In the genomic region with DNA sequence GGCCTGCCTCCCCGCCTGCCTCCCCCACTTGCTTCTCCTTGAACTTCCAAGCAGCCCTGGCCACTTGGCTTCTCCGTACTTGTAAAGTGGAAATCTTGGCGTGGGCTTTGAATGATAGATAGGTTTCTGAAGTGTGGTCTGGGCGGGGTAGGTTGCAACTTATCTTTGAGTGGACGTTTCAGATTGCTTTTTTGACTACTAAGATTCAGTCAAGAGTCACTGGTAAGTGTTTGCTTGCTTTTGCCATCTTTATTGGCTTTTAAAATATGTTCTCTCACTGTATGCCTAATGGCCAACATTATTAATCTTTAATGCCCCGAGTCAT, we compare ENCODE assay signal across 8 mouse cellular contexts. TPM values are rescaled to one million over a fixed set of nuclear protein-coding genes. Genes with fewer than 3 reads are reported as not detected.
A peak's percentile ranks its signal among the peaks of the same experiment; 100 is the strongest.
DNase-seq lines count a peak whose midpoint lies in the region; ATAC-seq lines count a peak whose summit lies in the region.
"Had no signal": no experiment of that assay in that cellular context is flagged by ENCODE, and none has a peak within 500 bp of the region (broad histone marks: within the 10 kb centered on the region; RNA-seq: fewer than 3 reads in every experiment).

No protein-coding gene starts in this region.

- H3K9ac ChIP-seq in limb, embryonic 13.5 days = peak overlapping the region; percentile 95
- H3K9ac ChIP-seq in stomach, embryonic 15.5 days = peak overlapping the region; percentile 81

- peak overlapping the region; percentile 96 for H3K4me3 ChIP-seq in megakaryocyte, embryonic 14.5 days (replicated peaks)
- peak overlapping the region; percentile 91 for H3K4me3 ChIP-seq in limb, embryonic 13.5 days
- H3K4me3 ChIP-seq in stomach, embryonic 15.5 days (replicated peaks) = peak overlapping the region; percentile 74

- no peaks in the 10 kb centered on the region for H3K9me3 ChIP-seq in megakaryocyte, embryonic 14.5 days
- H3K9me3 ChIP-seq in limb, embryonic 13.5 days = no peaks in the 10 kb centered on the region
- H3K9me3 ChIP-seq in stomach, embryonic 15.5 days = no peaks in the 10 kb centered on the region

- WGBS in limb, embryonic 13.5 days = 0% methylated on average over 6 of the region's 6 CpGs
- WGBS in stomach, embryonic 15.5 days = 0% methylated on average over 6 of the region's 6 CpGs

- H3K4me2 ChIP-seq in limb, embryonic 13.5 days (replicated peaks) = peak overlapping the region; percentile 76
- H3K4me2 ChIP-seq in stomach, embryonic 15.5 days = peak overlapping the region; percentile 85

- DNase-seq in cerebellum, postnatal 10 days = no peak
- DNase-seq in layer of hippocampus, postnatal 14 days (ENCODE audit: low spot score in 2 of 2) = no peak
- DNase-seq: lung, adult 2 months had no signal

- peaks cover 21% of the 10 kb centered on the region for H3K36me3 ChIP-seq in megakaryocyte, embryonic 14.5 days (replicated peaks; ENCODE audit: low read length)
- peaks cover 16% of the 10 kb centered on the region for H3K36me3 ChIP-seq in limb, embryonic 13.5 days
- no peaks in the 10 kb centered on the region for H3K36me3 ChIP-seq in stomach, embryonic 15.5 days

- peak overlapping the region; percentile 85; the same call in 1 of the 2 replicates for H3K27ac ChIP-seq in limb, embryonic 13.5 days
- no peak overlapping the region for H3K27ac ChIP-seq in stomach, embryonic 15.5 days

- ATAC-seq in megakaryocyte, adult 5-6 weeks (ENCODE audit: poor library complexity, severe bottlenecking) = no peak
- 0 out of 2 replicates have a peak, but pooled peaks have one; percentile 18 for ATAC-seq in erythroblast, adult 5-6 weeks (replicated peaks; ENCODE audit: low FRiP score, poor library complexity, severe bottlenecking)
- ATAC-seq in limb, embryonic 13.5 days (ENCODE audit: low FRiP score, low read depth) = no peak
- 0 out of 2 replicates have a peak, but pooled peaks have one; percentile 6 for ATAC-seq in stomach, embryonic 15.5 days (ENCODE audit: insufficient read depth, low FRiP score, low read depth)

- H3K27me3 ChIP-seq in megakaryocyte, embryonic 14.5 days (replicated peaks) = no peaks in the 10 kb centered on the region
- no peaks in the 10 kb centered on the region for H3K27me3 ChIP-seq in limb, embryonic 13.5 days
- H3K27me3 ChIP-seq in stomach, embryonic 15.5 days (replicated peaks) = no peaks in the 10 kb centered on the region

- peaks cover 21% of the 10 kb centered on the region for H3K4me1 ChIP-seq in megakaryocyte, embryonic 14.5 days
- H3K4me1 ChIP-seq in limb, embryonic 13.5 days = peaks cover 20% of the 10 kb centered on the region
- peaks cover 4% of the 10 kb centered on the region; the same call in 1 of the 2 replicates for H3K4me1 ChIP-seq in stomach, embryonic 15.5 days

RNA-seq across cellular contexts. Expression of a gene that starts 0.8 kb away (rescaled TPM):
- 1.4 and 1.5 TPM in 2 replicates for polyA plus RNA-seq in megakaryocyte, embryonic 14.5 days (2012; ENCODE audit: insufficient read depth, low replicate concordance)
- 54.8 and 63.1 TPM in 2 replicates for total RNA-seq in megakaryocyte, adult 5-6 weeks (2015)
- 51.6 and 55.5 TPM in 2 replicates for total RNA-seq in megakaryocyte, adult 5-6 weeks (2017)
- 11.0 and 23.0 TPM in 2 replicates for total RNA-seq in erythroblast, adult 5-6 weeks (2015; ENCODE audit: low replicate concordance)
- 13.5 and 15.9 TPM in 2 replicates for total RNA-seq in erythroblast, adult 5-6 weeks (2017; ENCODE audit: low replicate concordance)
- 46.5 and 47.4 TPM in 2 replicates for polyA plus RNA-seq in limb, embryonic 13.5 days (2015; fragmentation: Nextera tagmentation; extraction: Ambion mirVana)
- 42.8 and 45.9 TPM in 2 replicates for polyA plus RNA-seq in stomach, embryonic 15.5 days (2015; fragmentation: Nextera tagmentation; extraction: Ambion mirVana)
- total RNA-seq in layer of hippocampus, postnatal 14 days (2021) = 1 to 10 TPM; 4.3 to 5.5 TPM

Comparison
In these comparisons a context has a peak if more than half of its experiments do, and no peak if none do; other contexts are left out.
1. ATAC-seq: peak in erythroblast, adult 5-6 weeks (single experiment) and stomach, embryonic 15.5 days (single experiment); none in megakaryocyte, adult 5-6 weeks (single experiment) and limb, embryonic 13.5 days (single experiment).
2. Peak in every context shown above with its lines, with median percentiles within 50 percentile points of each other: H3K4me3 ChIP-seq.